Mouse (Mus musculus) cerebellum, adult 11-12 months (tissue): ENCODE data around the gene Tbx18.

ENCODE experiments used
- DNase-seq: peaks from one replicate; pipeline ENCODE4 v3.0.0; 2022

The Tbx18 gene

GRCm38 (mm10) chr9:87708151-87708550, 22.9 kb downstream of the Tbx18 start:
- DNase-seq = peak; percentile 4

GRCm38 (mm10) chr9:87702267-87702666, 28.8 kb downstream of the Tbx18 start:
- DNase-seq = no peak

GRCm38 (mm10) chr9:87686981-87687380, 44.1 kb downstream of the Tbx18 start:
- DNase-seq = no peak

GRCm38 (mm10) chr9:87682247-87682646, 48.8 kb downstream of the Tbx18 start:
- no peak for DNase-seq
